Mouse (Mus musculus): ENCODE data around the gene Slit2.

DNA sequence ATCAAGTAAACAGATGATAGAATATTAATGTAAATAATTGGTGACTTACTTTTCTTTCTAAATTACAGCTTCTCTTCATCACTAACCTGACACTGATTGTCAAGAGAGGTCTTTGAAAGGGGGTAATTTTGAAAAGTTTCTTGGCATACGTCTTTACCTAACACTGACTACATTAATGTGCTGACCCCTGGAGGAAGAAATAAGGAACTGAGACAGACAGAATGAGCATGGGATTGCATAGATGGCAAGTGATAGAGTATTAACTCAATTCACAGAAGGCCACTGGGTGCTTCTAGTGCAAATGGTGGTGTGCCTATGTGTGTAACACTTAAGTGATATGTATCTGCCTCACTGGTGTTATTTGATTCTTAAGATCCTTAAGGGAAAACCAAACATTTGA is 130.5 kb downstream of the Slit2 start:
- no peak for TF ChIP-seq CTCF (IDR thresholded peaks at IDR 0.05; ENCODE audit: borderline replicate concordance, insufficient read depth, low read length)
- TF ChIP-seq POLR2A (IDR thresholded peaks at IDR 0.05; ENCODE audit: low read depth, low read length): no peak
